17 mouse cellular contexts compared by ENCODE assay signal in genomic region chr10:85541481-85541880, GRCm38 (mm10).
"Had no signal": no experiment of that assay in that cellular context is flagged by ENCODE, and none has a peak within 500 bp of the region (broad histone marks: within the 10 kb centered on the region; RNA-seq: fewer than 3 reads in every experiment).

No protein-coding gene starts in this region.

- H3K4me3 ChIP-seq: left cerebral cortex, adult 2 months; liver, embryonic 13.5 days; midbrain, embryonic 12.5 days; myocyte; neural tube, embryonic 13.5 days had no signal

- H3K36me3 ChIP-seq: liver, embryonic 13.5 days; midbrain, embryonic 12.5 days; neural tube, embryonic 13.5 days had no signal

- H3K27me3 ChIP-seq: liver, embryonic 13.5 days had no signal

- H3K9ac ChIP-seq: liver, embryonic 13.5 days; midbrain, embryonic 12.5 days; neural tube, embryonic 13.5 days had no signal

- ATAC-seq: midbrain, embryonic 16.5 days had no signal

- H3K27ac ChIP-seq: kidney, postnatal 0 days; left cerebral cortex, adult 2 months; liver, embryonic 13.5 days; midbrain, embryonic 12.5 days; neural tube, embryonic 13.5 days had no signal

- H3K9me3 ChIP-seq: liver, embryonic 13.5 days; midbrain, embryonic 12.5 days; neural tube, embryonic 13.5 days had no signal

- H3K4me1 ChIP-seq: liver, embryonic 13.5 days had no signal

- H3K4me2 ChIP-seq: liver, embryonic 13.5 days; midbrain, embryonic 12.5 days; neural tube, embryonic 13.5 days had no signal

- DNase-seq: kidney, adult 2 months; kidney, postnatal 36 days; layer of hippocampus, postnatal 36 days; liver, embryonic 13.5 days; lung, postnatal 14 days; lung, postnatal 4 days; retina, postnatal 1 day; right cerebral cortex, postnatal 25 days; spleen, adult 18-20 months; thymus, adult 2 months; thymus, postnatal 14 days had no signal
